In the genomic region with DNA sequence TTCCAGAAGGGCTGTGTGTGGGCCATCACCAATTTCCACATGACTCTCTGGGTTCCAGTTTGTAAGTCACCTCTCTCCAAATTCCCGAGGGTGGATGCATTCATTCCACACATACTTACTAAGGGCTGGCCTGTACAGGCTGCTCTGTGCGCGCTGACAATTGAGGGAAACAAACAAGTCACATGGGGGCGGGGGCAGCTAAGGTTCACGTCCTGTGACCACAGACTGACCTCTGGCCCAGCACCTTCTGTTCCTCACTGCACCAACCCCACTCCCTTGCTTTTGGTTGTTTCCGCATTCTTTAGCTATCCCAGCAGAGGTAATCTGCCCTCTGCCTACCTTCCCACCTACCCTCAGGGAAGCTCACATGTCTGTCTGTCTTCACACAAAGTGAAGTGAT, we compare ENCODE assay signal across 12 mouse cellular contexts. TPM values are rescaled to one million over a fixed set of nuclear protein-coding genes. Genes with fewer than 3 reads are reported as not detected.
DNase-seq lines count a peak whose midpoint lies in the region; ATAC-seq and TF ChIP-seq lines count a peak whose summit lies in the region.
"Had no signal": no experiment of that assay in that cellular context is flagged by ENCODE, and none has a peak within 500 bp of the region (broad histone marks: within the 10 kb centered on the region; RNA-seq: fewer than 3 reads in every experiment).

No protein-coding gene starts in this region.

- H3K27ac ChIP-seq in gastrocnemius, adult 2 months, result peak overlapping the region; percentile 83
- H3K27ac ChIP-seq in ES-Bruce4 (ENCODE audit: insufficient read depth, low read length), result peak overlapping the region; percentile 95
- H3K27ac ChIP-seq in forebrain, postnatal 0 days (ENCODE audit: low read depth, low read length), result no peak overlapping the region
- H3K27ac ChIP-seq: embryonic facial prominence, embryonic 10.5 days; liver, embryonic 13.5 days had no signal

- intact Hi-C loops in gastrocnemius, adult 2 months (cut with DNase I), result no loop called here
- intact Hi-C loops in heart, postnatal 10 days (cut with DNase I), result no loop called here

- no peak for ATAC-seq in forebrain, postnatal 0 days
- ATAC-seq: CD4-positive, CD25-positive, alpha-beta regulatory T cell, adult 4 months had no signal

- no peak for TF ChIP-seq POLR2A in ES-Bruce4 (IDR thresholded peaks at IDR 0.05; ENCODE audit: insufficient read depth, low read length)
- no peak for TF ChIP-seq POLR2A in lung, adult 2 months (IDR thresholded peaks at IDR 0.05; ENCODE audit: borderline replicate concordance, extremely low read depth, low read depth, low read length)

- no peaks in the 10 kb centered on the region for H3K36me3 ChIP-seq in ES-Bruce4 (ENCODE audit: control insufficient read depth, insufficient read depth, low read length, poor library complexity, severe bottlenecking)
- H3K36me3 ChIP-seq in forebrain, postnatal 0 days (ENCODE audit: insufficient read depth), result no peaks in the 10 kb centered on the region
- H3K36me3 ChIP-seq: embryonic facial prominence, embryonic 10.5 days; liver, embryonic 13.5 days had no signal

- TF ChIP-seq CTCF in gastrocnemius, adult 2 months (IDR thresholded peaks at IDR 0.05), result no peak
- TF ChIP-seq CTCF in ES-Bruce4 (IDR thresholded peaks at IDR 0.05; ENCODE audit: low read depth, low read length), result no peak
- no peak for TF ChIP-seq CTCF in lung, adult 2 months (IDR thresholded peaks at IDR 0.05; ENCODE audit: insufficient read depth, low read length)
- TF ChIP-seq CTCF in forebrain, postnatal 0 days (IDR thresholded peaks at IDR 0.05; ENCODE audit: low read depth), result no peak

- WGBS in lung, adult 2 months, result 32% methylated on average over 6 of the region's 6 CpGs
- 72% methylated on average over 6 of the region's 6 CpGs for WGBS in forebrain, postnatal 0 days

- peaks cover 18% of the 10 kb centered on the region for H3K4me1 ChIP-seq in ES-Bruce4 (ENCODE audit: control insufficient read depth, insufficient read depth, low read length)
- H3K4me1 ChIP-seq in lung, adult 2 months (ENCODE audit: control insufficient read depth, insufficient read depth, low read length), result peaks cover 24% of the 10 kb centered on the region
- no peaks in the 10 kb centered on the region for H3K4me1 ChIP-seq in forebrain, postnatal 0 days (ENCODE audit: insufficient read depth)

- H3K4me3 ChIP-seq in gastrocnemius, adult 2 months, result no peak overlapping the region
- H3K4me3 ChIP-seq in ES-Bruce4 (ENCODE audit: low read depth, low read length), result peak overlapping the region; percentile 24; the same call in 1 of the 2 replicates
- no peak overlapping the region for H3K4me3 ChIP-seq in lung, adult 2 months (replicated peaks; ENCODE audit: extremely low read depth, low read depth, low read length)
- H3K4me3 ChIP-seq in forebrain, postnatal 0 days (ENCODE audit: low read depth, low read length), result no peak overlapping the region
- H3K4me3 ChIP-seq: embryonic facial prominence, embryonic 10.5 days; liver, embryonic 13.5 days had no signal

- no peak overlapping the region for H3K9ac ChIP-seq in ES-Bruce4 (ENCODE audit: low read depth, poor library complexity, severe bottlenecking)
- no peak overlapping the region for H3K9ac ChIP-seq in forebrain, postnatal 0 days
- H3K9ac ChIP-seq: liver, embryonic 13.5 days had no signal

- no peaks in the 10 kb centered on the region for H3K9me3 ChIP-seq in ES-Bruce4 (replicated peaks; ENCODE audit: control insufficient read depth, insufficient read depth, low read length, poor library complexity, severe bottlenecking)
- no peaks in the 10 kb centered on the region for H3K9me3 ChIP-seq in forebrain, postnatal 0 days (ENCODE audit: low read length)
- H3K9me3 ChIP-seq: embryonic facial prominence, embryonic 10.5 days; liver, embryonic 13.5 days had no signal

- TF ChIP-seq EP300 in ES-Bruce4 (IDR thresholded peaks at IDR 0.05; ENCODE audit: insufficient read depth, low read depth, low read length), result peak; percentile 100

- no peaks in the 10 kb centered on the region for H3K27me3 ChIP-seq in ES-Bruce4 (ENCODE audit: control insufficient read depth, insufficient read depth, low read length, poor library complexity, severe bottlenecking)
- H3K27me3 ChIP-seq in forebrain, postnatal 0 days (ENCODE audit: insufficient read depth, low read length), result no peaks in the 10 kb centered on the region

- DNase-seq in gastrocnemius, adult 2 months, result peak; percentile 62
- DNase-seq in gastrocnemius, adult 8-10 months (ENCODE audit: low spot score in 2 of 2), result no peak
- peak; percentile 57 to 65 for DNase-seq in heart, postnatal 10 days
- DNase-seq in lung, adult 2 months, result peak; percentile 51
- DNase-seq in frontal cortex, postnatal 14 days (ENCODE audit: low spot score in 2 of 2), result no peak
- no peak for DNase-seq in ovary, postnatal 10 days (ENCODE audit: low spot score)
- DNase-seq in forebrain, postnatal 0 days, result no peak
- DNase-seq: liver, embryonic 13.5 days; right cerebral cortex, postnatal 25 days had no signal

- H3K4me2 ChIP-seq in forebrain, postnatal 0 days (ENCODE audit: low read depth), result no peak overlapping the region
- H3K4me2 ChIP-seq: liver, embryonic 13.5 days had no signal

RNA-seq across cellular contexts. Expression of a gene that starts 31.6 kb away (rescaled TPM):
- 10 to 100 TPM; 23.3 to 25.1 TPM for total RNA-seq in gastrocnemius, adult 2 months (2021)
- total RNA-seq in gastrocnemius, adult 8-10 months (2022), result 10 to 100 TPM; 17.0 to 23.9 (median 23.5) TPM
- 39.6 and 46.9 TPM in 2 replicates for polyA plus RNA-seq in ES-Bruce4 (2011; ENCODE audit: insufficient read depth, insufficient read length, low read depth, missing spikeins)
- total RNA-seq in heart, postnatal 10 days (2021), result 10 to 100 TPM; 32.1 to 34.2 TPM
- polyA plus RNA-seq in lung, adult 2 months (2012; rRNA removed), result 27.1 and 30.4 TPM in 2 replicates
- total RNA-seq in forebrain, postnatal 0 days (2014; rRNA removed), result 21.7 and 24.7 TPM in 2 replicates
- 6.0 and 10.7 TPM in 2 replicates for polyA plus RNA-seq in forebrain, postnatal 0 days (2015; fragmentation: Nextera tagmentation; extraction: Ambion mirVana)

RNA-seq across cellular contexts. Expression of a gene that starts 35.9 kb away (rescaled TPM):
- total RNA-seq in gastrocnemius, adult 2 months (2021), result 1 to 10 TPM; 1.1 to 1.5 TPM
- 1 to 10 TPM in 2 of 4 experiments, under 1 TPM in 2; 0.46 to 2.2 (median 0.94) TPM for total RNA-seq in gastrocnemius, adult 8-10 months (2022)
- polyA plus RNA-seq in ES-Bruce4 (2011; ENCODE audit: insufficient read depth, insufficient read length, low read depth, missing spikeins), result 73.8 and 76.6 TPM in 2 replicates
- total RNA-seq in heart, postnatal 10 days (2021), result 100 to 1,000 TPM; 241 to 248 TPM
- polyA plus RNA-seq in lung, adult 2 months (2012; rRNA removed), result 36.2 and 45.7 TPM in 2 replicates
- total RNA-seq in forebrain, postnatal 0 days (2014; rRNA removed), result 20.8 and 22.3 TPM in 2 replicates
- 24.9 and 26.1 TPM in 2 replicates for polyA plus RNA-seq in forebrain, postnatal 0 days (2015; fragmentation: Nextera tagmentation; extraction: Ambion mirVana)

RNA-seq across cellular contexts. Expression of a gene that starts 48.4 kb away (rescaled TPM):
- 1 to 10 TPM in 1 of 2 experiments, under 1 TPM in 1; 0.61 to 3.2 TPM for total RNA-seq in gastrocnemius, adult 2 months (2021)
- under 1 TPM; 0.16 to 0.46 (median 0.31) TPM for total RNA-seq in gastrocnemius, adult 8-10 months (2022)
- polyA plus RNA-seq in ES-Bruce4 (2011; ENCODE audit: insufficient read depth, insufficient read length, low read depth, missing spikeins), result 3.4 and 4.5 TPM in 2 replicates
- total RNA-seq in heart, postnatal 10 days (2021), result 10 to 100 TPM; 11.2 to 15.6 TPM
- 5.1 and 5.3 TPM in 2 replicates for polyA plus RNA-seq in lung, adult 2 months (2012; rRNA removed)
- total RNA-seq in forebrain, postnatal 0 days (2014; rRNA removed), result 0.33 and 0.54 TPM in 2 replicates
- polyA plus RNA-seq in forebrain, postnatal 0 days (2015; fragmentation: Nextera tagmentation; extraction: Ambion mirVana), result 0.21 and 0.24 TPM in 2 replicates
- polyA plus RNA-seq: CD4-positive, CD25-positive, alpha-beta regulatory T cell, adult 4 months had no signal

RNA-seq across cellular contexts. Expression of a gene that starts 53.6 kb away (rescaled TPM):
- 10 to 100 TPM; 10.3 to 26.9 TPM for total RNA-seq in gastrocnemius, adult 2 months (2021)
- total RNA-seq in gastrocnemius, adult 8-10 months (2022), result 10 to 100 TPM in 3 of 4 experiments, 1 to 10 TPM in 1; 9.2 to 14.0 (median 12.3) TPM
- polyA plus RNA-seq in ES-Bruce4 (2011; ENCODE audit: insufficient read depth, insufficient read length, low read depth, missing spikeins), result 0.82 and 1.8 TPM in 2 replicates
- 10 to 100 TPM; 81.1 to 84.5 TPM for total RNA-seq in heart, postnatal 10 days (2021)
- 2.3 and 3.9 TPM in 2 replicates for polyA plus RNA-seq in lung, adult 2 months (2012; rRNA removed)
- total RNA-seq in forebrain, postnatal 0 days (2014; rRNA removed), result 4.0 and 4.8 TPM in 2 replicates
- polyA plus RNA-seq in forebrain, postnatal 0 days (2015; fragmentation: Nextera tagmentation; extraction: Ambion mirVana), result 0.72 and 1.1 TPM in 2 replicates
- polyA plus RNA-seq: CD4-positive, CD25-positive, alpha-beta regulatory T cell, adult 4 months had no signal

Comparison
In these comparisons a context has a peak if more than half of its experiments do, and no peak if none do; other contexts are left out.
1. DNase-seq: peak in gastrocnemius, adult 2 months (single experiment), heart, postnatal 10 days (2 of 2) and lung, adult 2 months (single experiment); none in gastrocnemius, adult 8-10 months (0 of 2), frontal cortex, postnatal 14 days (0 of 2), ovary, postnatal 10 days (single experiment) and forebrain, postnatal 0 days (single experiment).
2. RNA of a gene that starts 35.9 kb away (total RNA-seq): 241 to 248 TPM in heart, postnatal 10 days; 20.8 to 22.3 TPM in forebrain, postnatal 0 days, 1.1 to 1.5 TPM in gastrocnemius, adult 2 months and 0.46 to 2.2 TPM in gastrocnemius, adult 8-10 months; every median in the first group is over 10 times any median in the second.